Mouse (Mus musculus): ENCODE data around the gene Dhtkd1. TPM values are rescaled to one million over a fixed set of nuclear protein-coding genes. Genes with fewer than 3 reads are reported as not detected.

Gene Dhtkd1
- polyA plus RNA-seq, 1 experiment from 2014 or later, result 2.8 TPM

GRCm38 (mm10) chr2:5940936-5941335 is 1.7 kb downstream of the Dhtkd1 start:
- Histone ChIP-seq H3K27ac (replicated peaks; ENCODE audit: low read depth, low read length) (no peak overlapping the region), H3K36me3 (replicated peaks; ENCODE audit: control insufficient read depth, insufficient read depth, low read depth, low read length) (no peaks in the 10 kb centered on the region), H3K9me3 (replicated peaks; ENCODE audit: control insufficient read depth, low read length) (no peaks in the 10 kb centered on the region), H3K4me2 (ENCODE audit: low read depth, low read length) (no peak overlapping the region), H3K27me3 (ENCODE audit: control insufficient read depth, insufficient read depth, low read length) (no peaks in the 10 kb centered on the region), H3K9ac (replicated peaks; ENCODE audit: low read length) (no peak overlapping the region), H3K4me1 (ENCODE audit: control insufficient read depth, insufficient read depth, low read length) (no peaks in the 10 kb centered on the region), H3K4me3 (ENCODE audit: low read depth, low read length) (no peak overlapping the region)
- DNase-seq (ENCODE audit: low spot score) (no peak), ATAC-seq (replicated peaks; ENCODE audit: insufficient number of reproducible peaks, low FRiP score, low TSS enrichment, low read depth) (no peak)
- WGBS, result 97% methylated on average over 9 of the region's 9 CpGs

GRCm38 (mm10) chr2:5939911-5940310 is 2.7 kb downstream of the Dhtkd1 start:
- DNase-seq (ENCODE audit: low spot score) (no peak), ATAC-seq (replicated peaks; ENCODE audit: insufficient number of reproducible peaks, low FRiP score, low TSS enrichment, low read depth) (no peak)
- WGBS, result 81% methylated on average over 14 of the region's 14 CpGs
- Histone ChIP-seq H3K9ac (replicated peaks; ENCODE audit: low read length) (no peak overlapping the region), H3K27ac (replicated peaks; ENCODE audit: low read depth, low read length) (no peak overlapping the region), H3K4me1 (ENCODE audit: control insufficient read depth, insufficient read depth, low read length) (no peaks in the 10 kb centered on the region), H3K9me3 (replicated peaks; ENCODE audit: control insufficient read depth, low read length) (no peaks in the 10 kb centered on the region), H3K27me3 (ENCODE audit: control insufficient read depth, insufficient read depth, low read length) (no peaks in the 10 kb centered on the region), H3K36me3 (replicated peaks; ENCODE audit: control insufficient read depth, insufficient read depth, low read depth, low read length) (no peaks in the 10 kb centered on the region), H3K4me2 (ENCODE audit: low read depth, low read length) (no peak overlapping the region), H3K4me3 (ENCODE audit: low read depth, low read length) (no peak overlapping the region)

GRCm38 (mm10) chr2:5939319-5939718 is 3.3 kb downstream of the Dhtkd1 start:
- Histone ChIP-seq H3K27me3 (ENCODE audit: control insufficient read depth, insufficient read depth, low read length) (no peaks in the 10 kb centered on the region), H3K4me3 (ENCODE audit: low read depth, low read length) (no peak overlapping the region), H3K9ac (replicated peaks; ENCODE audit: low read length) (no peak overlapping the region), H3K4me2 (ENCODE audit: low read depth, low read length) (no peak overlapping the region), H3K4me1 (ENCODE audit: control insufficient read depth, insufficient read depth, low read length) (no peaks in the 10 kb centered on the region), H3K9me3 (replicated peaks; ENCODE audit: control insufficient read depth, low read length) (no peaks in the 10 kb centered on the region), H3K27ac (replicated peaks; ENCODE audit: low read depth, low read length) (no peak overlapping the region), H3K36me3 (replicated peaks; ENCODE audit: control insufficient read depth, insufficient read depth, low read depth, low read length) (no peaks in the 10 kb centered on the region)
- no peak for ATAC-seq (replicated peaks; ENCODE audit: insufficient number of reproducible peaks, low FRiP score, low TSS enrichment, low read depth)
- DNase-seq (ENCODE audit: low spot score), result no peak
- WGBS, result 94% methylated on average over 3 of the region's 3 CpGs

- Histone ChIP-seq H3K27me3 (ENCODE audit: control insufficient read depth, insufficient read depth, low read length) (no peaks in the 10 kb centered on the region), H3K4me1 (ENCODE audit: control insufficient read depth, insufficient read depth, low read length) (no peaks in the 10 kb centered on the region), H3K27ac (replicated peaks; ENCODE audit: low read depth, low read length) (no peak overlapping the region), H3K9ac (replicated peaks; ENCODE audit: low read length) (no peak overlapping the region), H3K36me3 (replicated peaks; ENCODE audit: control insufficient read depth, insufficient read depth, low read depth, low read length) (no peaks in the 10 kb centered on the region), H3K9me3 (replicated peaks; ENCODE audit: control insufficient read depth, low read length) (no peaks in the 10 kb centered on the region), H3K4me2 (ENCODE audit: low read depth, low read length) (no peak overlapping the region), H3K4me3 (ENCODE audit: low read depth, low read length) (no peak overlapping the region)
- WGBS, result 80% methylated on average over 4 of the region's 4 CpGs
- ATAC-seq (replicated peaks; ENCODE audit: insufficient number of reproducible peaks, low FRiP score, low TSS enrichment, low read depth) (no peak), DNase-seq (ENCODE audit: low spot score) (no peak)
Measured at GRCm38 (mm10) chr2:5936550-5936949, 6.0 kb downstream of the Dhtkd1 start.

- no peak for DNase-seq (ENCODE audit: low spot score)
- Histone ChIP-seq H3K4me2 (ENCODE audit: low read depth, low read length) (no peak overlapping the region), H3K4me1 (ENCODE audit: control insufficient read depth, insufficient read depth, low read length) (no peaks in the 10 kb centered on the region), H3K36me3 (replicated peaks; ENCODE audit: control insufficient read depth, insufficient read depth, low read depth, low read length) (no peaks in the 10 kb centered on the region), H3K27ac (replicated peaks; ENCODE audit: low read depth, low read length) (no peak overlapping the region), H3K9me3 (replicated peaks; ENCODE audit: control insufficient read depth, low read length) (no peaks in the 10 kb centered on the region), H3K27me3 (ENCODE audit: control insufficient read depth, insufficient read depth, low read length) (no peaks in the 10 kb centered on the region), H3K9ac (replicated peaks; ENCODE audit: low read length) (no peak overlapping the region), H3K4me3 (ENCODE audit: low read depth, low read length) (no peak overlapping the region)
- 81% methylated on average over 6 of the region's 6 CpGs for WGBS
- no peak for ATAC-seq (replicated peaks; ENCODE audit: insufficient number of reproducible peaks, low FRiP score, low TSS enrichment, low read depth)
Measured at GRCm38 (mm10) chr2:5936068-5936467, 6.5 kb downstream of the Dhtkd1 start.

- Histone ChIP-seq H3K4me2 (ENCODE audit: low read depth, low read length) (no peak overlapping the region), H3K9ac (replicated peaks; ENCODE audit: low read length) (no peak overlapping the region), H3K27ac (replicated peaks; ENCODE audit: low read depth, low read length) (no peak overlapping the region), H3K4me1 (ENCODE audit: control insufficient read depth, insufficient read depth, low read length) (no peaks in the 10 kb centered on the region), H3K9me3 (replicated peaks; ENCODE audit: control insufficient read depth, low read length) (no peaks in the 10 kb centered on the region), H3K36me3 (replicated peaks; ENCODE audit: control insufficient read depth, insufficient read depth, low read depth, low read length) (no peaks in the 10 kb centered on the region), H3K4me3 (ENCODE audit: low read depth, low read length) (no peak overlapping the region), H3K27me3 (ENCODE audit: control insufficient read depth, insufficient read depth, low read length) (no peaks in the 10 kb centered on the region)
- ATAC-seq (replicated peaks; ENCODE audit: insufficient number of reproducible peaks, low FRiP score, low TSS enrichment, low read depth) (no peak), DNase-seq (ENCODE audit: low spot score) (no peak)
- 95% methylated on average over 3 of the region's 3 CpGs for WGBS
Measured at GRCm38 (mm10) chr2:5934936-5935335, 7.7 kb downstream of the Dhtkd1 start.

GRCm38 (mm10) chr2:5931938-5932337 is 10.7 kb downstream of the Dhtkd1 start:
- ATAC-seq (replicated peaks; ENCODE audit: insufficient number of reproducible peaks, low FRiP score, low TSS enrichment, low read depth), result no peak
- Histone ChIP-seq H3K4me1 (ENCODE audit: control insufficient read depth, insufficient read depth, low read length) (no peaks in the 10 kb centered on the region), H3K27ac (replicated peaks; ENCODE audit: low read depth, low read length) (no peak overlapping the region), H3K9ac (replicated peaks; ENCODE audit: low read length) (no peak overlapping the region), H3K9me3 (replicated peaks; ENCODE audit: control insufficient read depth, low read length) (no peaks in the 10 kb centered on the region), H3K4me3 (ENCODE audit: low read depth, low read length) (no peak overlapping the region), H3K36me3 (replicated peaks; ENCODE audit: control insufficient read depth, insufficient read depth, low read depth, low read length) (no peaks in the 10 kb centered on the region), H3K4me2 (ENCODE audit: low read depth, low read length) (no peak overlapping the region), H3K27me3 (ENCODE audit: control insufficient read depth, insufficient read depth, low read length) (no peaks in the 10 kb centered on the region)
- no peak for DNase-seq (ENCODE audit: low spot score)
- WGBS, result 92% methylated on average over 5 of the region's 5 CpGs

GRCm38 (mm10) chr2:5930291-5931054 is 12.1 kb downstream of the Dhtkd1 start:
- H3K27me3 ChIP-seq (ENCODE audit: control insufficient read depth, insufficient read depth, low read length), result no peaks in the 10 kb centered on the region
- H3K27ac ChIP-seq (replicated peaks; ENCODE audit: low read depth, low read length), result no peak overlapping the region
- H3K9ac ChIP-seq (replicated peaks; ENCODE audit: low read length), result no peak overlapping the region
- no peaks in the 10 kb centered on the region for H3K36me3 ChIP-seq (replicated peaks; ENCODE audit: control insufficient read depth, insufficient read depth, low read depth, low read length)
- no peaks in the 10 kb centered on the region for H3K9me3 ChIP-seq (replicated peaks; ENCODE audit: control insufficient read depth, low read length)
- ATAC-seq (replicated peaks; ENCODE audit: insufficient number of reproducible peaks, low FRiP score, low TSS enrichment, low read depth) (no peak), DNase-seq (ENCODE audit: low spot score) (no peak)
- WGBS, result 87% methylated on average over 18 of the region's 18 CpGs
- H3K4me3 ChIP-seq (ENCODE audit: low read depth, low read length), result no peak overlapping the region
- H3K4me2 ChIP-seq (ENCODE audit: low read depth, low read length), result no peak overlapping the region
- H3K4me1 ChIP-seq (ENCODE audit: control insufficient read depth, insufficient read depth, low read length), result no peaks in the 10 kb centered on the region
